Mouse (Mus musculus): ENCODE measurements around the gene Sox5. TPM values are rescaled to one million over a fixed set of nuclear protein-coding genes. Genes with fewer than 3 reads are reported as not detected.
A peak's percentile ranks its signal among the peaks of the same experiment; 100 is the strongest.

Sox5 gene
- polyA plus RNA-seq, 1 experiment from 2014 or later = 246 TPM

DNA sequence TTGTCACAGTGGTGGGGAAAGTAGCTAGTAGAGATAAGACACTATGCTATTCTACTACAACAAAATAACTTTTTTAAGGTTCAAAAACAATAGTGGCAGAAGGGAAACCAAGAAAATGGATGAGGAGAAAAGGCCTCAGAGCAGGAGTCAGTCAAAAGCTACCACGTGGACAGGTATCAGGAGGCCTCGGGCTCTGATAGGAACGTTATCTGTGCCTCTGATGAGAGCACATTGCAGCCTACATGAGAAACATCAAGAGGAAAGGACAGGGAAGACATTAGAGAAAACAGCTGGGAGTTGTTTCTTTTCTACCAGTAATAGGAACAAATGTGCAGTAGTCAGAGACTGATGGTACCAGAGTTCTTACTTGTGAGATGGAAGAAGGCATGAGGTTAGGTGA is 41.4 kb downstream of the Sox5 start:
- WGBS = 94% methylated on average over 3 of the region's 3 CpGs
- H3K27ac ChIP-seq (ENCODE audit: low read length) = no peak overlapping the region

GRCm38 (mm10) chr6:144739753-144740152 is 42.0 kb downstream of the Sox5 start:
- Histone ChIP-seq H3K9me3 (ENCODE audit: control insufficient read depth, low read length) (no peaks in the 10 kb centered on the region), H3K4me1 (replicated peaks; ENCODE audit: control insufficient read depth, insufficient read depth, low read length) (no peaks in the 10 kb centered on the region), H3K9ac (replicated peaks; ENCODE audit: low read depth, low read length) (no peak overlapping the region), H3K27me3 (replicated peaks; ENCODE audit: control insufficient read depth, insufficient read depth, low read length) (no peaks in the 10 kb centered on the region), H3K27ac (ENCODE audit: low read length) (no peak overlapping the region), H3K36me3 (ENCODE audit: control insufficient read depth, insufficient read depth) (no peaks in the 10 kb centered on the region), H3K4me2 (ENCODE audit: low read length) (no peak overlapping the region), H3K4me3 (replicated peaks; ENCODE audit: low read length) (no peak overlapping the region)
- ATAC-seq = no peak
- 87% methylated on average over 2 of the region's 2 CpGs for WGBS

More for the DNA sequence above, 41.4 kb downstream of the Sox5 start:
- Histone ChIP-seq H3K4me2 (ENCODE audit: low read length) (no peak overlapping the region), H3K27me3 (replicated peaks; ENCODE audit: control insufficient read depth, insufficient read depth, low read length) (no peaks in the 10 kb centered on the region), H3K36me3 (ENCODE audit: control insufficient read depth, insufficient read depth) (no peaks in the 10 kb centered on the region), H3K4me3 (replicated peaks; ENCODE audit: low read length) (no peak overlapping the region), H3K9me3 (ENCODE audit: control insufficient read depth, low read length) (no peaks in the 10 kb centered on the region), H3K9ac (replicated peaks; ENCODE audit: low read depth, low read length) (no peak overlapping the region), H3K4me1 (replicated peaks; ENCODE audit: control insufficient read depth, insufficient read depth, low read length) (no peaks in the 10 kb centered on the region)
- no peak for ATAC-seq

GRCm38 (mm10) chr6:144737786-144738185 is 44.0 kb downstream of the Sox5 start:
- Histone ChIP-seq H3K27me3 (replicated peaks; ENCODE audit: control insufficient read depth, insufficient read depth, low read length) (no peaks in the 10 kb centered on the region), H3K36me3 (ENCODE audit: control insufficient read depth, insufficient read depth) (no peaks in the 10 kb centered on the region), H3K9ac (replicated peaks; ENCODE audit: low read depth, low read length) (no peak overlapping the region), H3K27ac (ENCODE audit: low read length) (no peak overlapping the region), H3K4me2 (ENCODE audit: low read length) (no peak overlapping the region), H3K9me3 (ENCODE audit: control insufficient read depth, low read length) (no peaks in the 10 kb centered on the region), H3K4me1 (replicated peaks; ENCODE audit: control insufficient read depth, insufficient read depth, low read length) (no peaks in the 10 kb centered on the region), H3K4me3 (replicated peaks; ENCODE audit: low read length) (no peak overlapping the region)
- WGBS = 88% methylated on average over 5 of the region's 5 CpGs
- no peak for ATAC-seq

DNA sequence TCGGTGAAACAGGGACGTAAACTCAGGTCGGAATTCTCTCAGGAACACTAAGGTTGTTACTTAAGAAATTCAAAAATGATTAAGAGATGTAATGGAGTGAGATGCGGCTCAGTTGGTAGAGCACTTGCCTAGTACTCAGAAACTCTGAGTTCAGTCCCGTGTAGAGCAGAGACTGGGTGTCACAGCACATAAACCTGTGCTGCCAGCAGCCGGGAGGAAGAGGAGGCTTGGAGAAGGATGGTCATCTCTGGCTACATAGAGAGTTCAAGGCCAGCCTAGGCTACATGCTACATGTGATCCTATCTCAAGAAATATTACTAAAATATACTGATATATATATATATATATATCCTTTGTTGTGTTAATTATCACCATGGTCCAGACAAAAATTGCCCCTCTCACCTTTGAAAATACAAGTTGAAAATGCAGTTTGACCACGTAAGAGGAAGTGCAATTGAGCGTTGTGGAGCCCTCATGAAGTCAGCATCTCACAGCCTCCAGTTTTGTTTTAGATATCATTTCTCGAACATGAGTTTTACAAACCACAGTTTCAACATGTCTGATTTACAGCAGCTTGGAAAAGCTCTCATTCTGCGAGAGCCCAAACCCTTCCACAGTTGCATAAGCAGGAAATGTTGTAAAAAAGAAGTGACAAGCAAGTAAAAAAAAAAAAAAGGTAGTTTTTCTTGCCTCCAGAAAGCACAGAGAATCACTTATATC is 50.4 kb downstream of the Sox5 start:
- Histone ChIP-seq H3K9me3 (ENCODE audit: control insufficient read depth, low read length) (no peaks in the 10 kb centered on the region), H3K9ac (replicated peaks; ENCODE audit: low read depth, low read length) (no peak overlapping the region), H3K4me3 (replicated peaks; ENCODE audit: low read length) (no peak overlapping the region), H3K4me2 (ENCODE audit: low read length) (no peak overlapping the region), H3K36me3 (ENCODE audit: control insufficient read depth, insufficient read depth) (no peaks in the 10 kb centered on the region), H3K27ac (ENCODE audit: low read length) (0 out of 2 replicates have a peak overlapping the region, but pooled peaks have one; percentile 1), H3K4me1 (replicated peaks; ENCODE audit: control insufficient read depth, insufficient read depth, low read length) (peaks cover 4% of the 10 kb centered on the region; the same call in 1 of the 2 replicates), H3K27me3 (replicated peaks; ENCODE audit: control insufficient read depth, insufficient read depth, low read length) (no peaks in the 10 kb centered on the region)
- no peak for ATAC-seq
- 89% methylated on average over 10 of the region's 10 CpGs for WGBS

GRCm38 (mm10) chr6:144723530-144724144 is 58.1 kb downstream of the Sox5 start:
- H3K27ac ChIP-seq (ENCODE audit: low read length) = no peak overlapping the region
- no peaks in the 10 kb centered on the region for H3K4me1 ChIP-seq (replicated peaks; ENCODE audit: control insufficient read depth, insufficient read depth, low read length)
- no peaks in the 10 kb centered on the region for H3K27me3 ChIP-seq (replicated peaks; ENCODE audit: control insufficient read depth, insufficient read depth, low read length)
- H3K9me3 ChIP-seq (ENCODE audit: control insufficient read depth, low read length) = no peaks in the 10 kb centered on the region
- WGBS = 89% methylated on average over 12 of the region's 12 CpGs
- no peak overlapping the region for H3K9ac ChIP-seq (replicated peaks; ENCODE audit: low read depth, low read length)
- H3K4me2 ChIP-seq (ENCODE audit: low read length) = no peak overlapping the region
- no peaks in the 10 kb centered on the region for H3K36me3 ChIP-seq (ENCODE audit: control insufficient read depth, insufficient read depth)
- ATAC-seq = no peak
- no peak overlapping the region for H3K4me3 ChIP-seq (replicated peaks; ENCODE audit: low read length)

GRCm38 (mm10) chr6:144723024-144723423 is 58.8 kb downstream of the Sox5 start:
- no peaks in the 10 kb centered on the region for H3K27me3 ChIP-seq (replicated peaks; ENCODE audit: control insufficient read depth, insufficient read depth, low read length)
- no peak overlapping the region for H3K27ac ChIP-seq (ENCODE audit: low read length)
- 94% methylated on average over 5 of the region's 5 CpGs for WGBS
- H3K4me3 ChIP-seq (replicated peaks; ENCODE audit: low read length) = no peak overlapping the region
- no peak for ATAC-seq
- H3K9me3 ChIP-seq (ENCODE audit: control insufficient read depth, low read length) = no peaks in the 10 kb centered on the region
- H3K4me1 ChIP-seq (replicated peaks; ENCODE audit: control insufficient read depth, insufficient read depth, low read length) = no peaks in the 10 kb centered on the region
- no peak overlapping the region for H3K4me2 ChIP-seq (ENCODE audit: low read length)
- no peak overlapping the region for H3K9ac ChIP-seq (replicated peaks; ENCODE audit: low read depth, low read length)
- no peaks in the 10 kb centered on the region for H3K36me3 ChIP-seq (ENCODE audit: control insufficient read depth, insufficient read depth)

- WGBS = 96% methylated on average over 13 of the region's 13 CpGs
- H3K36me3 ChIP-seq (ENCODE audit: control insufficient read depth, insufficient read depth) = no peaks in the 10 kb centered on the region
- ATAC-seq = no peak
- H3K4me3 ChIP-seq (replicated peaks; ENCODE audit: low read length) = no peak overlapping the region
- no peaks in the 10 kb centered on the region for H3K4me1 ChIP-seq (replicated peaks; ENCODE audit: control insufficient read depth, insufficient read depth, low read length)
- no peaks in the 10 kb centered on the region for H3K9me3 ChIP-seq (ENCODE audit: control insufficient read depth, low read length)
- H3K27me3 ChIP-seq (replicated peaks; ENCODE audit: control insufficient read depth, insufficient read depth, low read length) = no peaks in the 10 kb centered on the region
- H3K27ac ChIP-seq (ENCODE audit: low read length) = no peak overlapping the region
- H3K4me2 ChIP-seq (ENCODE audit: low read length) = no peak overlapping the region
- no peak overlapping the region for H3K9ac ChIP-seq (replicated peaks; ENCODE audit: low read depth, low read length)
These were observed 60.9 kb downstream of the Sox5 start for GRCm38 (mm10) chr6:144720846-144721245.

DNA sequence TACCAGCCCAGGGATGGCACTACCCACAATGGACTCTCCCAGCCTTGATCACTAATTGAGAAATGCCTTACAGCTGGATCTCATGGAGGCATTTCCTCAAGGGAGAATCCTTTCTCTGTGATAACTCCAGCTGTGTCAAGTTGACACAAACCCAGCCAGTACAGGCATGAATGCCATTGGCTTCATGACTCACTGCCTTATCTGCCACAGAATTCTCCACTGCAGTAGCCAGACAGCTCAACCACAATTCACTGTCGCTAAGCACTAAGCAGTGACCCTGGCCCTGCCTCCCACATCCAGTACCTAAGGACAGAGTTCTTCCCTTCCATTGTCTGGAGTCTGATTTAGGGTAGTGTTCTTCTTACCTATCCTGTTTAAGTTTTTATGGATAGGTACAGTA is 65.4 kb downstream of the Sox5 start:
- 83% methylated on average over 1 of the region's 1 CpGs for WGBS
- Histone ChIP-seq H3K9me3 (ENCODE audit: control insufficient read depth, low read length) (no peaks in the 10 kb centered on the region), H3K4me3 (replicated peaks; ENCODE audit: low read length) (no peak overlapping the region), H3K4me1 (replicated peaks; ENCODE audit: control insufficient read depth, insufficient read depth, low read length) (peaks cover 8% of the 10 kb centered on the region), H3K36me3 (ENCODE audit: control insufficient read depth, insufficient read depth) (no peaks in the 10 kb centered on the region), H3K27ac (ENCODE audit: low read length) (no peak overlapping the region), H3K4me2 (ENCODE audit: low read length) (no peak overlapping the region), H3K9ac (replicated peaks; ENCODE audit: low read depth, low read length) (no peak overlapping the region), H3K27me3 (replicated peaks; ENCODE audit: control insufficient read depth, insufficient read depth, low read length) (no peaks in the 10 kb centered on the region)
- ATAC-seq = no peak

DNA sequence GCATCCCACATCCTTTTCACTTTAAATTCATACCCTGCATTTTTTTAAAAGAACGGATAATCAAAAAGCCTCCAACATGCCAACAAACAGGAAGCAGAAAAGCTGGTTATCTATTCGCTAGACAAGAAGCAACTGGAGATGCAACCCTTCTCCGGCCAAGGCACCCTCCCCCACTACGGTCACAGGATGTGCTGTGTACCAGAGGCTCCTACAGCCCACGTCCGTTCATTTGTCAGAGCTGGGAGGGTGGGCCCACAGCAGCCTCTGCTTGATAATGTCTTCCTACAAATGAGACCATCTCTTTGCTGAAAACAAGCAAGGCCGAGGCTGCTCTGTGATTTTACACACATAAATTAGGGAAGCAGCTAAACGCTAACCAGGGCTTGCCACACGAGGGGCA is 69.9 kb downstream of the Sox5 start:
- H3K27ac ChIP-seq (ENCODE audit: low read length) = no peak overlapping the region
- no peaks in the 10 kb centered on the region for H3K36me3 ChIP-seq (ENCODE audit: control insufficient read depth, insufficient read depth)
- no peaks in the 10 kb centered on the region for H3K9me3 ChIP-seq (ENCODE audit: control insufficient read depth, low read length)
- H3K4me3 ChIP-seq (replicated peaks; ENCODE audit: low read length) = no peak overlapping the region; the same call in 1 of the 2 replicates
- no peaks in the 10 kb centered on the region for H3K27me3 ChIP-seq (replicated peaks; ENCODE audit: control insufficient read depth, insufficient read depth, low read length)
- ATAC-seq = peak; percentile 26; the same call in 1 of the 2 replicates
- no peak overlapping the region for H3K9ac ChIP-seq (replicated peaks; ENCODE audit: low read depth, low read length)
- H3K4me1 ChIP-seq (replicated peaks; ENCODE audit: control insufficient read depth, insufficient read depth, low read length) = peaks cover 8% of the 10 kb centered on the region
- H3K4me2 ChIP-seq (ENCODE audit: low read length) = peak overlapping the region; percentile 12
- WGBS = 21% methylated on average over 9 of the region's 9 CpGs
